Mouse (Mus musculus): Measurements from ENCODE around the gene Cdyl2. TPM values are rescaled to one million over a fixed set of nuclear protein-coding genes. Genes with fewer than 3 reads are reported as not detected.

Gene Cdyl2
- polyA plus RNA-seq, 1 experiment: 18.7 TPM

DNA sequence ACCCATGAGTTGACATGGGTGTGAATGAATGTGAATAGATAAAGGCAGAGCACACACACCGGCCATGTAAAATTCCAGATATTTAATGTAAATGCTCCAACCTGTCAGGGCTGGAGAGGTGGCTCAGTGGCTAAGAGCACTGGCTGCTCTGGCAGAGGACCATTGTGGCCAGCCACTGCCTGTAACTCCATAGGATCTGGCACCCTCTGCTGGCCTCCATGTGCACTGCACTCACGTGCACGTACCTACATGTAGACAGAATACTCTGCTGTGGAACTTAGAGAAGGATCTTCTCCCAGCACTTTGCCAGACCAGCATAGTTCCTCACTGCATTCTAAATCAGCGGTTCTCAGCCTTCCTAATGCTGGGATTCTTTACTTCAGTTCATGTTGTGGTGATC, 130.0 kb downstream of the Cdyl2 start:
- H3K36me3 ChIP-seq (ENCODE audit: control insufficient read depth, insufficient read depth, low read length, poor library complexity, severe bottlenecking): no peaks in the 10 kb centered on the region; the same call in 1 of the 2 replicates
- peaks cover 5% of the 10 kb centered on the region for H3K9me3 ChIP-seq (replicated peaks; ENCODE audit: control insufficient read depth, insufficient read depth, low read length, poor library complexity, severe bottlenecking)
- no peak overlapping the region for H3K4me3 ChIP-seq (ENCODE audit: low read depth, low read length)
- peaks cover 3% of the 10 kb centered on the region for H3K4me1 ChIP-seq (ENCODE audit: control insufficient read depth, insufficient read depth, low read length)
- TF ChIP-seq EP300 (IDR thresholded peaks at IDR 0.05; ENCODE audit: insufficient read depth, low read depth, low read length) (no peak), CTCF (IDR thresholded peaks at IDR 0.05; ENCODE audit: low read depth, low read length) (peak; percentile 73), POLR2A (IDR thresholded peaks at IDR 0.05; ENCODE audit: insufficient read depth, low read length) (no peak)
- no peaks in the 10 kb centered on the region for H3K27me3 ChIP-seq (ENCODE audit: control insufficient read depth, insufficient read depth, low read length, poor library complexity, severe bottlenecking)
- no peak overlapping the region for H3K9ac ChIP-seq (ENCODE audit: low read depth, poor library complexity, severe bottlenecking)
- no peak overlapping the region for H3K27ac ChIP-seq (ENCODE audit: insufficient read depth, low read length)

DNA sequence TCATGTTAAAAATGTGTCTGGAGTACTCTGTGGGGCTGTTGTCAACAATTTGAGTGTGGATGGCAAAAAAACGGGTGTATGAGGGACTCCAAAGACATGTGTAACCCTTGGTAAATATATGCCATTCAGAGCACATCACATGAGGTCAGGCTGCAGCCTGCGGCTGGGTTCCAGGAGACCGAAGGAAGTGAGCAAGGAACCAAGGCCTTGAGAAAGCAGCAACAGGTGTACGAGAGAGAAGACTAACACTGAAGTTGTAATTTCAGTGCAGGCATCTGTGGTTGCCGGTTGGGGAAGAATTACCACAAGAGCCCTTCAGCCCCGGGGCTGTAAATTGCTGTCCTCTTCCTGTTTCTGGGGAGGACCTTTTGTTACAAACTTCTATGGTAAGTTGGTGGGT, 133.1 kb downstream of the Cdyl2 start:
- H3K27ac ChIP-seq (ENCODE audit: insufficient read depth, low read length): no peak overlapping the region
- no peak overlapping the region for H3K9ac ChIP-seq (ENCODE audit: low read depth, poor library complexity, severe bottlenecking)
- H3K4me1 ChIP-seq (ENCODE audit: control insufficient read depth, insufficient read depth, low read length): no peaks in the 10 kb centered on the region
- H3K4me3 ChIP-seq (ENCODE audit: low read depth, low read length): no peak overlapping the region
- peaks cover 13% of the 10 kb centered on the region for H3K36me3 ChIP-seq (ENCODE audit: control insufficient read depth, insufficient read depth, low read length, poor library complexity, severe bottlenecking)
- no peak for TF ChIP-seq POLR2A (IDR thresholded peaks at IDR 0.05; ENCODE audit: insufficient read depth, low read length)
- TF ChIP-seq EP300 (IDR thresholded peaks at IDR 0.05; ENCODE audit: insufficient read depth, low read depth, low read length): no peak
- no peak for TF ChIP-seq CTCF (IDR thresholded peaks at IDR 0.05; ENCODE audit: low read depth, low read length)
- no peaks in the 10 kb centered on the region for H3K27me3 ChIP-seq (ENCODE audit: control insufficient read depth, insufficient read depth, low read length, poor library complexity, severe bottlenecking)
- H3K9me3 ChIP-seq (replicated peaks; ENCODE audit: control insufficient read depth, insufficient read depth, low read length, poor library complexity, severe bottlenecking): peaks cover under 1% of the 10 kb centered on the region

DNA sequence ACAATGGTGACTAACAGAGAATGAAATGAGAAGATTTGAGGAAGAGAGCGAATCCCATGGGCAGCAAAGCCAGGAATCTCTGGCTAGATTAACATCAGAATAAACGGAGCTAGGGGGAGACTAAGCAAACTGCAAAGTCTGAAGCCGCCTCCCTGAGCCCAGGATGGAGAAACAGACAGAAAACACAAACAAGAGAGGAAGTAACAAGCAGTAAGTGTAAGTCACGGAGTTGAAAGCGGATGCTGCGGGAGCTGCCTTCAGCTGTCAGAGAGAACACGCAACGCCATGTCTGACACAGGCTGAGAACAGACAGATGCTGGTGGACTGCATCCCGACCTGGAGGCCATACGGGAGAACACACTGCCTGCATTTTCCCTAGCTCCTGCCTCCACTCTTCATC, 141.6 kb downstream of the Cdyl2 start:
- H3K27me3 ChIP-seq (ENCODE audit: control insufficient read depth, insufficient read depth, low read length, poor library complexity, severe bottlenecking): no peaks in the 10 kb centered on the region
- no peak for TF ChIP-seq EP300 (IDR thresholded peaks at IDR 0.05; ENCODE audit: insufficient read depth, low read depth, low read length)
- no peak for TF ChIP-seq CTCF (IDR thresholded peaks at IDR 0.05; ENCODE audit: low read depth, low read length)
- no peak for TF ChIP-seq POLR2A (IDR thresholded peaks at IDR 0.05; ENCODE audit: insufficient read depth, low read length)

DNA sequence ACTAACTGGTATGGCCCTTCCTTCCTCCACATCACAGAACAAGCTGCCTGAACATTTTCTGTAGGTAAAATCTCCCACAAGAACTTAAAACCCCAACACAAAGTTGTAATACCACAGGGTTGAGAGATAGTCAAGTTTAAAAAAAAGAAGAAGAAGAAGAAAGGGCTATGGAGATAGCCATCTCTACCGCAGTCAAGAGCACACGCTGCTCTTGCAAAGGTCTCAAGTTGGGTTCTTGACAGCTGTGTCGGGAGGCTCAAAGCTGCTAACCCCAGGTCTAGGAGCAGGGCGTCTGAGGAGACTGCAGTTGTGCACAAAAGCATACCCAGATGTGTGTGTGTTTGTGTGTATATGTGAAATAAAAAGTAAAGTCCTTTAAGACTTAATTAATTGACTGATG, 142.2 kb downstream of the Cdyl2 start:
- peaks cover 47% of the 10 kb centered on the region for H3K36me3 ChIP-seq (ENCODE audit: control insufficient read depth, insufficient read depth, low read length, poor library complexity, severe bottlenecking)
- peaks cover 2% of the 10 kb centered on the region for H3K4me1 ChIP-seq (ENCODE audit: control insufficient read depth, insufficient read depth, low read length)

More for the DNA sequence above, 141.6 kb downstream of the Cdyl2 start:
- Histone ChIP-seq H3K9ac (ENCODE audit: low read depth, poor library complexity, severe bottlenecking) (no peak overlapping the region), H3K9me3 (replicated peaks; ENCODE audit: control insufficient read depth, insufficient read depth, low read length, poor library complexity, severe bottlenecking) (no peaks in the 10 kb centered on the region), H3K4me3 (ENCODE audit: low read depth, low read length) (no peak overlapping the region), H3K36me3 (ENCODE audit: control insufficient read depth, insufficient read depth, low read length, poor library complexity, severe bottlenecking) (peaks cover 47% of the 10 kb centered on the region), H3K27ac (ENCODE audit: insufficient read depth, low read length) (no peak overlapping the region), H3K4me1 (ENCODE audit: control insufficient read depth, insufficient read depth, low read length) (peaks cover 2% of the 10 kb centered on the region)

DNA sequence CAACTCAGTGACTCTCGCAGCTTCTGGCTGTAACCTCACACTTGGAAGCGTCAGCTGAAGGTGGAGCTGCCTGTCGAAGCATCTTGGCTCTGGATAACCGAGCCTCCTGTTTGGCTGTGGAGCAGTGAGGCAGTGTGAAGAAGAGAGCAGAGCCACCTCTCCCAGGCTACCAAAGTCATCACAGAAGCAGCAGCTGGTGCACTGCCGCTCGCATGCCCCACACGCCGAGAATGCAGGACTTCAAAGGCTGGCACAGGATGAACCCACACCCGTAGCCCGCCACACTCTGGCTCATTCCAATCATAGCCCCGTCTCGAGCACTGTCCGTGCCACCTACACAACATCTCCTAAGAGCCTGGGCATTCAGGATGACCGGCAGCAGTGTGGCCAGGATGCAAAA, 142.7 kb downstream of the Cdyl2 start:
- no peak overlapping the region for H3K27ac ChIP-seq (ENCODE audit: insufficient read depth, low read length)
- no peak for TF ChIP-seq POLR2A (IDR thresholded peaks at IDR 0.05; ENCODE audit: insufficient read depth, low read length)
- no peak for TF ChIP-seq CTCF (IDR thresholded peaks at IDR 0.05; ENCODE audit: low read depth, low read length)
- TF ChIP-seq EP300 (IDR thresholded peaks at IDR 0.05; ENCODE audit: insufficient read depth, low read depth, low read length): no peak
- no peak overlapping the region for H3K4me3 ChIP-seq (ENCODE audit: low read depth, low read length)
- no peaks in the 10 kb centered on the region for H3K9me3 ChIP-seq (replicated peaks; ENCODE audit: control insufficient read depth, insufficient read depth, low read length, poor library complexity, severe bottlenecking)
- peaks cover 2% of the 10 kb centered on the region for H3K4me1 ChIP-seq (ENCODE audit: control insufficient read depth, insufficient read depth, low read length)
- no peaks in the 10 kb centered on the region for H3K27me3 ChIP-seq (ENCODE audit: control insufficient read depth, insufficient read depth, low read length, poor library complexity, severe bottlenecking)
- peaks cover 45% of the 10 kb centered on the region for H3K36me3 ChIP-seq (ENCODE audit: control insufficient read depth, insufficient read depth, low read length, poor library complexity, severe bottlenecking)
- H3K9ac ChIP-seq (ENCODE audit: low read depth, poor library complexity, severe bottlenecking): no peak overlapping the region

More for the DNA sequence above, 142.2 kb downstream of the Cdyl2 start:
- no peak for TF ChIP-seq EP300 (IDR thresholded peaks at IDR 0.05; ENCODE audit: insufficient read depth, low read depth, low read length)
- no peak for TF ChIP-seq CTCF (IDR thresholded peaks at IDR 0.05; ENCODE audit: low read depth, low read length)
- TF ChIP-seq POLR2A (IDR thresholded peaks at IDR 0.05; ENCODE audit: insufficient read depth, low read length): no peak
- H3K9me3 ChIP-seq (replicated peaks; ENCODE audit: control insufficient read depth, insufficient read depth, low read length, poor library complexity, severe bottlenecking): no peaks in the 10 kb centered on the region
- H3K9ac ChIP-seq (ENCODE audit: low read depth, poor library complexity, severe bottlenecking): no peak overlapping the region
- H3K4me3 ChIP-seq (ENCODE audit: low read depth, low read length): no peak overlapping the region
- H3K27ac ChIP-seq (ENCODE audit: insufficient read depth, low read length): no peak overlapping the region
- H3K27me3 ChIP-seq (ENCODE audit: control insufficient read depth, insufficient read depth, low read length, poor library complexity, severe bottlenecking): no peaks in the 10 kb centered on the region

DNA sequence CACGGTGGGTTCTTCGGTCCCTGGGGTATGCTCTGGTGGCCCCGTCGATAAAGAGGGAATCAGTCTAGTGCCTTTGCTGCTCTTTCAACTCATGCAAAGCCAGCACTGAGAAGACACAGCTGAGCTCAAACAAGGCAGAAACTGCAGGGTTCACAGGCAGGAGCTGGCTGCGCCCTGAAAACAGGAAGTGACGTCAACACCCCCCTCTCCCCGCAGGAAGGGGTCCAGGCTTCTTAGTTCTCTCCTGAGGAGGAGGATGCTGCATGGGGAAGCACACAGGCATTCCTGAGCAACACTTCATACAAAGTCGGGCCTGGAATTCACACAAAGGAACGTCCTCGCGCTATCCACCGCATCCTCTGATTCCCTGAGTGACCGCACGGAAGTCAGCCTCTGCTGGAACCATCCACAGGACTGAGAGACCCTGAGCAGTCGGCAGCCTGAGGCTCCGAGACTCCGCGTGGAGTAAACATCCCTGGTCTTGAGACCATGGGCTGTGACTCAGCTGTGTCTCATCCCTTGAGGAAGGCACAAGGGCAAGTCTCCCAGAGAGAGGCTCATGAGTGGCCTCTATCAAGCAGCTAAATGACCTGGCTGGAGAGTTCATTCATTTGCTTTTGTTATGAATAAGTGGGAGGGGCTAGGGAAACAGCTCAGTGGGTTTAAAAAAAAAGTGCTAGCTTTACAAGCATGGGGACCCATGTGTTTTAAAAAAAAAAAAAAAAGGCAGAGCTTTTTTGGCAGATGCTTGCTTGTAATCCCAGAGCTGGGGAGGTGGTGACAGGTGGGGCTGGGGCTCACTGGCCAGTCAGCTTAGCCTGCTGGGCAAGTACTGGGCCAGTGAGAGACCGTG, 144.9 kb downstream of the Cdyl2 start:
- Histone ChIP-seq H3K4me1 (ENCODE audit: control insufficient read depth, insufficient read depth, low read length) (peaks cover 2% of the 10 kb centered on the region), H3K36me3 (ENCODE audit: control insufficient read depth, insufficient read depth, low read length, poor library complexity, severe bottlenecking) (peaks cover 47% of the 10 kb centered on the region), H3K27ac (ENCODE audit: insufficient read depth, low read length) (no peak overlapping the region; the same call in 1 of the 2 replicates), H3K9me3 (replicated peaks; ENCODE audit: control insufficient read depth, insufficient read depth, low read length, poor library complexity, severe bottlenecking) (peaks cover 3% of the 10 kb centered on the region; the same call in 1 of the 2 replicates), H3K9ac (ENCODE audit: low read depth, poor library complexity, severe bottlenecking) (no peak overlapping the region), H3K4me3 (ENCODE audit: low read depth, low read length) (no peak overlapping the region), H3K27me3 (ENCODE audit: control insufficient read depth, insufficient read depth, low read length, poor library complexity, severe bottlenecking) (no peaks in the 10 kb centered on the region)
- TF ChIP-seq CTCF (IDR thresholded peaks at IDR 0.05; ENCODE audit: low read depth, low read length) (no peak), POLR2A (IDR thresholded peaks at IDR 0.05; ENCODE audit: insufficient read depth, low read length) (no peak), EP300 (IDR thresholded peaks at IDR 0.05; ENCODE audit: insufficient read depth, low read depth, low read length) (no peak)
